Mouse (Mus musculus) embryonic fibroblast, embryonic 13.5 days (primary cell): Measurements from ENCODE around the gene Jarid2.

ENCODE experiments used
- CTCF ChIP-seq: IDR thresholded peaks from 2 replicates; pipeline ENCODE4 v1.5.1; 2011; ENCODE audit warnings: mild to moderate bottlenecking, control low read depth, low read length, moderate library complexity, borderline replicate concordance; ENCODE audit not compliant: insufficient read depth
- POLR2A ChIP-seq: IDR thresholded peaks from 2 replicates; pipeline ENCODE4 v1.6.1; 2011; ENCODE audit warnings: low read depth, mild to moderate bottlenecking, control low read depth, low read length, moderate library complexity

- TF ChIP-seq CTCF (no peak), POLR2A (no peak)
Observed at GRCm38 (mm10) chr13:44915945-44916344, 186.7 kb downstream of the Jarid2 start.
